Mouse (Mus musculus) NIH3T3 (cell line): Measurements from ENCODE around the gene Il10rb.
A peak's percentile ranks its signal among the peaks of the same experiment; 100 is the strongest.

Experiments used
- DNase-seq: peaks from one replicate; pipeline ENCODE4 v3.0.0-alpha.2; 2012; ENCODE audit warnings: low read depth

The Il10rb gene

DNA sequence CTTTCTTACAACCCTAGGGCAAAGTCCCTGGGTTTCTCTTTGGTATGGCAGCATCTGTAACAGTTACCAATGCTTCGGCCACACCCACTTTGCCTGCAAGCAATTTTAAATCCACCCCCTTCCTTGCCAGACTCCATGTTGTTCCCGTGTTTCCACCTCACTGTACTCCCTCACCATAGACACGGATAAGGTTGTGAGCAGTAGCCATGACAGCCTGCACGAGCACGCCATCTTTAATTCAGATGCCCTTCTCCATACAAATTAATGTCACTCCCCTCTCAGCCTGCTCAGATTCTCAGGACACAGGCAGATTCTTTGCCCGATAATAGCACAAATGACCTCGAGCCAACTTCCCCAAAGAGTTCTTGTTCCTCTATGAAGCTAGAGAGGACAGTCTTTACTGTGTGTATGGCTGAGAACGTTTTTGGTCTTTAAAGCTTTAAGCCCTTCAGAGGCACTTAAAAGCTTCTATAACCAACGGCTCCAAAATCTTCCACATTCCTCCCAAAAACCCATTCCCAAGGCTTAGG is 23.6 kb upstream of the Il10rb start:
- DNase-seq: no peak

GRCm38 (mm10) chr16:91384221-91384620 is 21.7 kb upstream of the Il10rb start:
- no peak for DNase-seq

GRCm38 (mm10) chr16:91385621-91386020 is 20.3 kb upstream of the Il10rb start:
- DNase-seq: no peak

DNA sequence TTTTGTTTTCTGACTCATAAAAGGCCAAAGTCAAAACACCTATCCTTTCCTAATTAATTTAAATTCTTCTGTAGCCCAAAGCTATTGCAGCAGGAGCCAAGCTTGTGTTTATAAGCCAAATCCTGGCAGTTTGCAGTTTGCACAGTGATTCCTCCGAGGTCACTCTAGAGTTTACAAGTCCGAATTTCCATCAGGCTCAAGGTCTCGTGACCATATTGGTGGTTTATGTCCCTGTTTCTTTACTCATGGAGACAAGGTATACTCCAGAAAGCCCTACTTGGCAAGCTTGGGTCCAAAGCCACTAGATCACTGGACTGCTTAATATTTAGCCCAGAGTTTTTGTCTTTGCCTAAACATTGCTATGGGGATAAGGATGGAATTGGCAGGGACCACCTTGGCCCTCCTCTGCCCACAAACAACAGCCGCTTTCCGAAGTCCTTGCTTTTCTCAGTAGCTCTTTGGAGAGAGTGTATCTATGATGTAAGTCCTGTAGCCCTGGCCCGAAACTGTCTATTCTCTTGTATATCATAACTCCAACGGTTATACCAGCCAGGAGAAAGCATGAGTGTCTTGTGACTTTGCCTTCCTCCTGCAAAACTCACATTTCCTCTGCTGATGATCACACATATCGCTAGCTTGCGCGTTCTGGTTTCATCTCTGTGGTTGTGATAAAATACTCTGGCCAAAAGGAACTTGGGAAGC is 19.4 kb upstream of the Il10rb start:
- DNase-seq: no peak

DNA sequence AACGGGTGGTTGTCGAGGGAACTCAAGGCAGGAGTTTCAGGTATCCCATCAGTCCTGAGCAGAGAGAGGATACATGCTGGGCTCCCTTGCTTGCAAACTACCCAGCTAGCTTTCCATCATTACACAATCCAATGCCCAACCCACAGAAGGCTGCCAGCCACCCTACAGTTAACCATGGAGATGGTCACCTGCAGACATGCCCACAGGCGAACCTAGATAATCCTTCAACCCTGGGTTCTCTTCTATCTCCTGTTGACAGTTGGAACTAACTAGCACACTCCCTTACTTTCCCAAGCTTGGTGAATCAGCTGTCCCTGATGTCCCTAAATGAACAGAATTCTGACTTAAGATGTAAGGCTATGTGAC is 18.9 kb upstream of the Il10rb start:
- no peak for DNase-seq

GRCm38 (mm10) chr16:91390100-91390499 is 15.9 kb upstream of the Il10rb start:
- DNase-seq: peak; percentile 22

GRCm38 (mm10) chr16:91391421-91391820 is 14.5 kb upstream of the Il10rb start, which contains the start of gene Gm21970:
TSS of gene Gm21970 (plus strand) at chr16:91391721.
- no peak for DNase-seq

- DNase-seq: peak; percentile 28
Observed at GRCm38 (mm10) chr16:91394826-91395410, 11.0 kb upstream of the Il10rb start.

- DNase-seq: no peak
Observed at GRCm38 (mm10) chr16:91395633-91396392, 10.2 kb upstream of the Il10rb start.

GRCm38 (mm10) chr16:91396844-91397537 is 9.0 kb upstream of the Il10rb start:
- DNase-seq: no peak

DNA sequence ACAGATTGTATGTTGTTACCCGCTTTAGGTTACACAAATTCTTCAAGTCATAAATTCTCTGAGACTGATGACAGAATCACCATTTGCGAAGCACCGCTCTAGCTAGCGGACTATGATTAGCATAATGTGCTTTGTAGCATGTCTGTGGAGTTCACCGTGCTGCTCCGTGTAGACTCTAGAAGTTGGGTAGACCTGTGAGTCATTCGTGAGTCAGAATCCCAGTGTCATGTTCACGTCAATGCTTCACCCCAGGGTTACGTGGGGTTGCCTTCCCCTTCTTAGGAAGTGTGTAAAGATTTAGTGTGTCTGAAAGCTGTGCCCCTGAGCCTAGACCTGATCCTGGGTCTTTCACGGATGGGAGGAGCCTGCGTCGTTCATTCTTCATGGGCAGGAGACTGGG is 7.9 kb upstream of the Il10rb start:
- DNase-seq: peak; percentile 51

DNA sequence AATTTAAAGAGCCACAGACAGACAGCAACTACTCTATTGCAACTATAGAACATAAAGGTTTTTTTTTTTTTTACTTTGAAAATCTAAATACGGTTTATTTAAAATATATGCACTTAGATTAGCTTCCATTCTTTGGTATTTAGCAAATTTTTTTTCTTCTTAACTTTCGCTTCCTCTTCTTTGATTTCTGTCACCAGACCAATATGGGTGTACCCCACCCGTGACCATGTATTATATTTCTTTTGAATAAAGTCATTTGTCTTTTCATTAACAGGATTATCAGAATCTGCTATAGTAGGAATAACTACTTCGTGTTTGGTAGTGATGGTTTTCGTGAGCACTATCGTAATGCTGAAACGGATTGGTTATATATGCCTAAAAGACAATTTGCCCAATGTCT is 7.0 kb upstream of the Il10rb start:
- no peak for DNase-seq

GRCm38 (mm10) chr16:91401569-91402165 is 4.3 kb upstream of the Il10rb start:
- DNase-seq: peak; percentile 12

GRCm38 (mm10) chr16:91403784-91404183 is 2.2 kb upstream of the Il10rb start:
- no peak for DNase-seq

GRCm38 (mm10) chr16:91404187-91404586 is 1.8 kb upstream of the Il10rb start:
- no peak for DNase-seq

- DNase-seq: no peak
Observed at GRCm38 (mm10) chr16:91404828-91405577, 961 bp upstream of the Il10rb start.

DNA sequence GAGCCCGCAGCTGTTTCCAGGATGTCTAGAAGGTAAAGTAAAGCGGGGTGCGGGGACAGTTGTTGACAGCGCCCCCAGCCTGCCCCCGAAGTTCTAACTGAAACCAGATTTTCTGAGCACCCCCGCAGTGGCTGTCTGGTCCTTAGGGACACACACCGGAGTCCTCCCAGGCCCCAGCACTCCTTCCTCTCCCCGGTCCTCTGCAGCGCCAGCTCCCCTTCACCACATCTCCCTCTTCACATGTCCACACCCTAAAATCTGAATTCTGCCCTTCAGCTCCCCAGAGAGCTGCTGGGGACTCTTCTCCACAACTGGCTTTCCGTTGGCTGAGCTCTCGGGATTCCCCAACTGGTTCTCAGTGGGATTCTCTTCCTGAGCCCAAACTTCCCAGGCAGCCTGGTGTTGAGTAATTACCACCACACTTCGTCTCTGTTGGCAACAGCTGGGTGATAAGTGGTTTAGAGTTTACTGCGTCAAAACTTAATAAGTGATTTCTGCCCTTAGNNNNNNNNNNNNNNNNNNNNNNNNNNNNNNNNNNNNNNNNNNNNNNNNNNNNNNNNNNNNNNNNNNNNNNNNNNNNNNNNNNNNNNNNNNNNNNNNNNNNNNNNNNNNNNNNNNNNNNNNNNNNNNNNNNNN is 739 bp downstream of the Il10rb start:
- peak; percentile 65 for DNase-seq

DNA sequence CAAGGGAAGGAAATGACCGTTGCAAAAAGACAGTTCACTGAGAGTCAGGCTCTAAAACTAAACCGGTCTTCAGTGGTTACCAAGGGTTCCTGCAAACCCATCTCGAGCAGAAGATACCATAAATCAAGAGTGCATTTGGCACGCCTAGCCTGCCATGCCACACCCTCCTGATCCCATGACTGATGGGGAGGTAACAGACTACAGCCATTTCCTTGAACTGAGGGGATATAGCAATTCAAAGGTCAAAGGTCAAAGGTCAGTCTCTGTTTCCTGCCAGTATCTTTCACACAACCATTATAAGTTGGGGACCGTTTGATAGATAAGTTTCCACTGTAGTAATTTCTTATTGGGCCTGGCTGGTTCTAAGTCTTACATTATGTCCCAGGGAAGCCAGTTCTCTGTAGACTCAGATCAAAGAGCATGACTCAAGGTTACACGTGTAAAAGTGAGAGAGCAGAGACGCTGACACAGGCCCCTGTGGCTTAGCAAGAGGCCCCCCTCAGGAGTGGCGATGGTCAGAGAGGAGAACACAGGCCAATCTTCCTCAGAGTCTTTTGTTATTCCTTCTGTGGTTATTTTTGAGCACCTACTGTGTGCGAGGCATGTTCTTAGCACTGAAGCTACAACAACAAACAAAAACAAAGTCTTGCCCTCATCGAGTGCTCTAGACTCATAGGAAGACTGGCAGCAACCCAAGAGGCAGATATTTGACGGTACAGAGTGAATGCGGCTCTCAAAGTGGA is 7.3 kb downstream of the Il10rb start:
- no peak for DNase-seq

DNA sequence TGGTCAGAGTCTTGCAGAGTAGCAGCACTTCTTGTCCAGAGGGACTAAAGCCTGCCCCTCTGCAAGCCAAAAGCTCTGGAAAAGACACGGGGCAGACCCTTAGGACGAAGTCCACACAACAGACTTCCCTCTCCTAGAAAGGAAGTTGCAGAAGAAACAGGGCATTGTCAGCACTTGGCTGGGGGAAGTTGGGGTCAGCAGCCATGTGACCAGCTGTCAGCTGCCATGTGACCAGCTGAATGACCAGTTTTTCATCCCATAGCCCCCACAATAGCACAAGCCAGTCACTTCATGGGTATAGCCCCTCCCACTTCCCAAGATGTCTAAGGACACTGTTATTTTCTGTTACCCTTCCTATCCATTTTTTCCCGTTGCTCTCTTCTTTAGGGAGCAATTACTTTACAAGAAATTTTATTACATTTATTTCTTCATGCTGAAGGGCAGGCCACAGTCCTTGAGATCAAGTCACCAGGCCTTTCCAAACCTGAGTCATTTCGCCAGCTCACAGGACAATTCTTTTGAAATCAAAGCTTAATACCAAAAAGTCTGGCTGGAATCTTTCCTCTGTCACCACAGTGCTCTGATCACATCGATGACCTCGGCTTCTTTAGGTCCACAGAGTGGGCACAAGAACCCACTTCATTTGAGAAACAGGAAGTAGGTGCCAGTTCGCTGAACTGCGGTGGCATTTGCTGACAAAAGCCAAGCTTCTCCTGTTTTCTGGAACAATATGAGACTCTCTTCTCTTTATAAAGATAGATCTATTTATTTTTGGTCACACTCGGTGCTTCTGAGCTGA is 9.6 kb downstream of the Il10rb start:
- no peak for DNase-seq
